Mouse (Mus musculus): ENCODE results near the gene Myh10. TPM values are rescaled to one million over a fixed set of nuclear protein-coding genes. Genes with fewer than 3 reads are reported as not detected.
"Not testable (repeated sequence)": the region's sequence is repeated elsewhere in the genome, so short reads cannot be mapped to it uniquely, and the experiment has no call there.

Gene Myh10
- total RNA-seq, 2 experiments from 2014 or later, result 165 to 169 TPM

DNA sequence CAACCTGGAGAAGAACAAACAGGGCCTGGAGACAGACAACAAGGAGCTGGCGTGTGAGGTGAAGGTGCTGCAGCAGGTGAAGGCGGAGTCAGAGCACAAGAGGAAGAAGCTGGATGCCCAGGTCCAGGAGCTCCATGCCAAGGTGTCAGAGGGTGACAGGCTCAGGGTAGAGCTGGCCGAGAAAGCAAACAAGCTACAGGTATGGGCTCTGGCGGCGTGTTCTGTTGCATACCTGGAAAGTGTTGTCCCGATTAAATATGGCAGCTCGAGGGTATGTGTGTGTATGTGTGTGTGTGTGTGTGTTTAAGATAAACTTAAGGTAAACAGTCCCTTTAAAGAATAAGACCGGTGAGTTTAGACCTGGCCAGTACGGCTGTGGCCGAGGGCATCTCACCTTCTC, 106.9 kb downstream of the Myh10 start:
- no peak for DNase-seq

DNA sequence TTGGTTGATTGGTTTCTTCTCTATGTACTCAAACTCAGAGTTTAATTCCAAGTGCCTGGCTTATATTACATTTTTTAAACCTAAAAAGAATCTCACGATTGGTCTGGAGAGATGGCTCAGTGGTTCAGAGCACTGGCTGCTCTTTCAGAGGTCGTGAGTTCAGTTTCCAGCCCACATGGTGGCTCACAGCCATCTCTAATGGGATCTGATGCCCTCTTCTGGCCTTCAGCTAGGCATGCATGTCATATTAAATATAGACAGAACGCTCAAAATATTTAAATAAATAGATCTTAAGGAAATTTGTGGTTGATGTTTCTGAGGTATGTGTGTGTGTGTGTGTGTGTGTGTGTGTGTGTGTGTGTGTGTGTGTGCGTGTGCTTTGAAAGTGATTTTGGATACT, 113.8 kb downstream of the Myh10 start:
- peak; percentile 27 for DNase-seq

DNA sequence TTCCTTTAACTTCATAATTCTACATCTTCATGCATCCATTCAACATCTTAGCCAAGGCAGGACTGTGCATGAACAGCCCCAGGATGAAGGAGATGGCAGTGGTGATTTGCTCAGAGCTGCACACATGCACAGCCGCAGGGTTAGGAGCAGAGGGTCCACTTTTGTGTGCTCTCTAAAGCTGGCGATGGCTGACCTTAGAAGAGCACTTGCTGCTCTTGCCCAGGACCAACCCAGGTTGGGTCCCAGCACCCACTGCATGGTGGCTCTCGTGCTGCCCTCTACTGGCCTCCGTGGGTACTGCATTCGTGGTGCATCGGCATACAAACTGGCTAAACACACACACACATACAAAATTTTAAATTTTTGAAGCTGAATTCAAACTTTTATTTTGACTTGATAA, 116.4 kb downstream of the Myh10 start:
- peak; percentile 89 for DNase-seq

DNA sequence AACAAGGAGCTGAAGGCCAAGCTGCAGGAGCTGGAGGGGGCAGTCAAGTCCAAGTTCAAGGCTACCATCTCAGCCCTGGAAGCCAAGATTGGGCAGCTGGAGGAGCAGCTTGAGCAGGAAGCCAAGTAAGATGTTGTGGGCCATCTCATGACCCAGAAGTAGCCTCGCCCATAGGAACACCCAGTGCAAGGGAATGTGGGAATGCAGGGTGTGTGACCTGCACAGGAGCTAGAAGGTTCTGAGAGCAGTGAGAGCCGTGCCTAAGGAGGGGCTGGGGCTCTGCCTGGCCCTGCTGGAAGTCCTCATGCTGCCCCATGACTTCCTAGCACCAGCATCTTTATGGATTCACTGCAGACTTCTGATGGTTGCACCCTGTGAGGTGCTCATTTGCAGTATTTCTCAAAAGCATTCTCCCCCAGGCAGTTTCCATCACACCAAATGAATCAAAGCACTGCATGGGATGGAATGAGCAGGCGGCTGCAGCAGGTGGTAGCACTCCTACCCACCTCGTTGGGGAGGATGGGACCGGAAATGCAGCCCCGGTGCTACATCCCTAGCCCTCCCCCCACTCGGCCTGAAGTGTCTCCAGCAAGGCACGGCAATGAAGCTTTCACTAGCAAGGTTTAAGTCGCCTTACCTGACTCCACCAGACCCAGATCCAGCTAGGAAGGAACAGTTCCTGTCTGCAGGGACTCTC, 120.7 kb downstream of the Myh10 start:
- DNase-seq, result no peak

DNA sequence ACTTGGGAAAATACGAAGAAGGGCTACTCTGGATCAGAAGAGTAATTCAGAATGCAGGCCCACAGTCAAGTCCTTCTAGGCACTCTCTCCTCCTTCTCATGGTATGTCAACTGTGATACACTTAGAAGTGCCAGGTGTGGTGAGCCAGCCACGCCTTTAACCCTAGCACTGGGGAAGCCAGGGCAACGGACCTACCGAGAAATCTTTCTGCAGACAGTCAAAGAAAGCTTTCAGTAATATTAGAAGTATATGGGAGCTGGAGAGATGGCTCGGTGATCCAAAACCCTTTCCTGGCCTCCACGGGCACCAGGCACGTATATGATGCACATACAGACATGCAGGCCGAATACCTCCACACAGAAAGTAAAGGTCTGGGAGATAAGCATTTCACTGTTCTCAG, 127.1 kb downstream of the Myh10 start:
- DNase-seq, result no peak

DNA sequence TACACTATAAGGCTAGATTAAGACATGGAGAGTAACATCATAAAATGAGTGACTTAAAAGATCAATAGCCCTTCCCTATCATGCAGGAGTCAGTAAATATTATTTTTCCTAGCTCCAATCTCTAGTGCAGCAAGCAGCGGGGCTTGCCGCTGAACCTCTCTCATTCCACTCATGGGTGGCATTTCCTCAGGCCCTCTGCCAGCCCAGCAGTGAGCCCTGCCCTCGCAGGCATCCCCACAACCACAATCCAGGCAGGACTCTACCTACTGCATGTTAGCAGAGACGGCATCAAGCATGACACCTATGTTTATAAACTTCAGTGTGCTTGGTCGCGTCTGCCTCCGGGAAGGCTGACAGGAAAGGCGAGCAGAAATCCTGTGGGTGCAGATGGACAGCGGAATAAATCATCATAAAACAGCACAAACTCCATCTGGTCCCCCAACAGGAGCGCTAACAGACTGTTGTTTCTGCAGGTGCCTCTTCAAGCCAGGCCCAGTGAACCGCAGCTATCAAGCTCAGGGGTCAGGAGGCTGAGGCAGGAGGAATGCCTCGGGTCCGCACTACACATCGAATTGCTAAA, 128.0 kb downstream of the Myh10 start:
- DNase-seq, result no peak

DNA sequence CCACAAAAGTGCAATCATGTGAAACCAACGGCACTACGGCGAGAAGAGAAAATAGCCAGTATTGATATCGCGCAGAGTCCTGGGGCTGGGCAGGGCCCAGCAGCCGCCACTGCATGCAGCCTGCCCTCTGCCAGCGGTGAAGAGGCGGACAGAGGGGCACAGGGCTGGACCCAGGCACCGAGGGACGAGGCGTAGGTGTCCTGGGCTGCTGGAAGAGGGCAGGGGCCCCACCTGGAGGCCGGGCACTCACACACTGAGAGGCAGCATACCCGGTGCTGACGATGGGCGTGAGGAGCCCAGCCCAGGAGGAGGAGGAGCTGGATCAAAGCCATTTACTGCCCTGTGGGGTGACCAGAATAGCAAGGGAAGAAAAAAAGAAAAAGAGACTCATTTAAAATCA, 131.0 kb downstream of the Myh10 start:
- DNase-seq, result no peak

DNA sequence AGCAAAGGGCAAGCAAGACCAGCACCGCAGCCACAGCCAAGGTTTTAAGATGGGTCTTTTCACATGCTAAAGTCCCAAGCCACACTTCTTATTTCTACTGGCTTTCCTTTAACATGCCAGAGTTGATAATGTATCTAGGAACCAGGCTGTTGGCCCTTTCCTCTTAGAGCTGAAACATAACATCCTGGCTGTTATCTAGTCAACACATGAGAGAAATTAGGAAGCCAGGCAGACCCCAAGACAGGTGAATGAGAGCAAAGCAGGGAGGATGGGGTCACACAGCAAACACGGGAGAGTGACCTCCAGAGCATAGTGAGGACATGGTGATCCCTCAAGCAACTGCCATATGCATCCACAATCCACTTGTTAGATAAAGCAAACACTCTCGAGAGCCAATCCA, 135.4 kb downstream of the Myh10 start:
- DNase-seq, result no peak

DNA sequence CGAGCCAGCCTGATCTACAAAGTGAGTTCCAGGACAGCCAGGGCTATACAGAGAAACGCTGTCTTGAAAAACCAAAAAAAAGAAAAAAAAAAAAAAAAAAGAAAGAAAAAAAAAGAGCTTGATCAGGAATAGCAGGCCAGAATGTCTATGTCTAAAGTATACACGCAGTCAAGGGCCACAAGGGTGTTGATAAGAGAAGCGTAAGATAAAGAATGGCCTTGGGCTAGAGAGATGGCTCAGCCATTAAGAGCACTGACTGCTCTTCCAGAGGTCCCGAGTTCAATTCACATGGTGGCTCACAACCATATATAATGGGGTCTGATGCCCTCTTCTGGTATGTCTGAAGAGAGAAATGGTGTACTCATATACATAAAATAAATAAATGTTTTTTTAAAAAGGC, 140.2 kb downstream of the Myh10 start:
- DNase-seq, result not testable (repeated sequence)

DNA sequence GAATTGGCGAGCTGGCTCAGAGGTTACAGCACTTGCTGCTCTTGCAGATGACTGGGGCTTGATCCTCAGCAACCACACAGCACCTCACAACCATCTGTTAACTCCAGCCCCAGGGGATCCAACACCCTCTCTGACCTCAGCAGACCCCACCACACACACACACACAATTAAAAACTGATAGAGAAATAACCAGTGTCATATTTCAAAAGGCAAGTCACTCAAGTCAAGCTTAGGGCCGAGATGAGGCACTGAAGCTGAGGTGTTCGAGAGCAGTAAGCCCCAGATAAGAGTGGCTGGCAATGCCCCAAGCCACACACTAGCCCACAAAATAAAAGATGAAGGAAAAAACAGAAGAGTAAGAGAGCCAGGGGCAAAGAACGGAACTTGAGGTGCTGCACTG, 141.4 kb downstream of the Myh10 start:
- DNase-seq, result no peak

DNA sequence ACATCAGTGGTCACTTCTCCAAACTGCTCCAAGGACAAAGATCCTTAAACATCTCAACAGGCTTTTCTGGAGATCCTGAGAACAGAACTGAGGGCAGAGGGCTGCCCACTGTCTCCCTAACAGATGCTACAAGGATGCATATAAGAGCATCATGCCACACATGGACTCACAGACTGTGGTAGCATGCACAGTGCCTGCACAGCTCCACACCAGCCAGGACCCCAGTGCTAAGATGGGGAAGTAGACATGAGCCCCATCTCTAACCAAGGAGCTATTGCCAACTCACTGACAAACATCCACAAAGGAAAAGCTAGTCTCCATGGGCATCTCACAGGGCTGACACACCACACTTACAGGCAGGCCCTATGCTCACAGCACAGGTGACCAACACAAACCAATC, 142.2 kb downstream of the Myh10 start:
- DNase-seq, result no peak

DNA sequence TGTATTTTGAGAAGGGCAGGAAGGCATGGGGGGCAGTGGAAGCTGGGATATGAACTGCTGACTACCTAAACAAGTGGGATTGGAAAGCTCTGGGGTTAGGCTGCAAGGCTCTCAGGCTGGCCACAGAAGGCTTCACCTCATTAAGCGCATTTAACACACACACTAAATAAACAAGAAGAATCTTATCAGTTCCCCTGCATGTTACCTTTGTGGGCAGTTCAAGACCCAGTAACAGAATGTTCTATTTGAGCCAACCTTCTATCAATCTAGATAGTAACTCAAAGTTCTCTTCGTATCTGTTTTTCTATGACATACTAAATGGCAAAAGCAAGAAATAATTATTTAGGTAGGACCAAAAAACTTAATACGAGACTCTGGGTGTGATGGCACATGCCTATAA, 143.7 kb downstream of the Myh10 start:
- no peak for DNase-seq

DNA sequence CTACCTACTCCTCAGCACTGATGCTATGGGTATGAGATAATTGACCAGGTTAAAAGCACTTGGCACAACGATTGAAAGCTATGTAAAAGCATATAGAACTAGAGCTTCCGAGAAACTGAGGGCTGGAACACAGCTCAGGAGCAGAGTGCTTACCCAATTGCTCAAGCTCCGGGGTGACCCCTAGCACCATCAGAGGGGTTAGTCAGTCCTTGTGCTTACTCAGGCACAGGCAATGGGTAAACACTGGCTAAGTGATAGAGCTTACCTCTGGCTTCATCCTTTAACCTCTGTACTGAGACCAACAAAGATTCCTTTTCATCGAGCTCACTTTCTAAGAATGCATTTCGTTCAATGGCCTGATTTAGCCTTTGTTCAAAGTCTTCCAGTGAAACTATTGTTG, 148.2 kb downstream of the Myh10 start:
- no peak for DNase-seq

DNA sequence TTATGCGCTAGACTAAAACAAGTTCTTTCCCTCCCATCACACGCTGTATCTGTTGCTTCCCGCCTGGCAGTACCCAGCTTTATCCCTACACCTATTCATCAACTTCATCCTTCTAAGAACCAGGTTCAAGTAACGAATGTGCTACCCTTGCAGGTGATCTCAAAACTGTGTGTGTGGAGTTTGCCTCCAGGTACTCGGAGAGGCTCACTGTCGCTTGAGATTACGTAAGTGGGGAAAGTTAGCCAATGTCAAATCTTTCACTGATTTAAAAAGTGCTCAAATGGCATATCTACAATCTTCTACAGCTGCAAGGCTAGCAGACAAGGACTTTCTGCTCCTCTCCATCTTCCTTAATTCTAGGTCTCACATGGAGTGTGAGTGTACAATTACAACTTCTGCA, 159.5 kb downstream of the Myh10 start:
- no peak for DNase-seq

DNA sequence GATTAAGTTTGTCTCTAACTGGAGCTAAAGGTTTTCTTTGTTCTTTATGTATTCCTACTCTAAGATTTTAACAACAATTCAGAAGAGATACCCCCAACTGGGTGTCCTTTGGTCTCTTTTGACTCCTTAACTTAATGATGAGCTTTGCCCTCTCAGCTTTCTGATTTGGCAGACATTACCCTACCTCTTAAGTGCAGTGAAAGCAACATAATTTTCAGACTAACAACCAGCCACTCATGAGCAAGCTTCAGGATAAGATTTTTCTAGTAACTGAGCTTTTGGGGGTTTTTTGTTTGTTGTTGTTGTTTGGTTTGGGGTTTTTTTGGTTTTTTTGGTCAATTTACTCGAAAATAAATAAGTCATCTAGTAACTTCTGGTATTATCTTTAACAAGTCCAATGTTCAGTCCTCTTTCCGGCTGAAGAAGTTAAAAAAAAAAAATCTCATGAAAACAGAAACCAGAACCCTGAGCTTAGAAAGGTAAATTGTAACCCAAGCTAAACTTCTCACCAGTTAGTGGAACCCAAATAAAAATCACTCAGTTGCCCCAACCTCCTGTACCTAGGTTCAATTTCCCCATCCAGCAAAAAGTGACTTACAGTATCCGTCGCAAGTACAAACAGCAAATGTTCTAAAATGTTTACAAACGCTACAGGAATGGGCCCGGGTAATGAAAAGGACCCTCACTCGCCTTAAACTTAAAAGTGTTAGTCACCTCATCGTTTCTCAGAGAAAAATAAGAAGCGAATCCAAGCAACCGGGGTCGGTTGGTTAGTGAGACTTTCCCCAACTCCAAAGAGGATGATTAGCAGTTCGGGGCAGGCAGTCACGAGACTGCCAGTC, 160.5 kb downstream of the Myh10 start:
- DNase-seq, result no peak

DNA sequence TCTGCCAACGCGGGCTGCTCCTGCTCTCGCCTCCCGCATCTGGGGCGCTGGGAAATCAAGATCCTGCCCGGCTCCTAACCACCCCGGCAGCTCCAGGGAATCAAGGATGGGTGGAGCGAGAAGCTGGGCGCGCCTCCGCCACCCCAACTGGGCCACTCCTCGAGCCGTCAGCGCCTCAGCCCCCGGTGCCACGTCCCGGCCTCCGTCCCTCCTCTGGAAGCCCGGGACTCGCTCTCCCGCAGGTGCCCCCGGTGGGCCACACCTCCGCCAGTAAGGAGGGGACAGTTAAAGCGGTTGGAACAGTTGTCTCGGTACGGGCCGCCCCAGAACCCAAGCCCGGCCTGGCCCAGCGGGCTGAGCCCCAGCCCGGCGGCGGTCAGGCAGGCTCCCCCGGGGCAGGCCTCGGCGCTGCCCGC, 161.1 kb downstream of the Myh10 start:
- peak; percentile 81 for DNase-seq

DNA sequence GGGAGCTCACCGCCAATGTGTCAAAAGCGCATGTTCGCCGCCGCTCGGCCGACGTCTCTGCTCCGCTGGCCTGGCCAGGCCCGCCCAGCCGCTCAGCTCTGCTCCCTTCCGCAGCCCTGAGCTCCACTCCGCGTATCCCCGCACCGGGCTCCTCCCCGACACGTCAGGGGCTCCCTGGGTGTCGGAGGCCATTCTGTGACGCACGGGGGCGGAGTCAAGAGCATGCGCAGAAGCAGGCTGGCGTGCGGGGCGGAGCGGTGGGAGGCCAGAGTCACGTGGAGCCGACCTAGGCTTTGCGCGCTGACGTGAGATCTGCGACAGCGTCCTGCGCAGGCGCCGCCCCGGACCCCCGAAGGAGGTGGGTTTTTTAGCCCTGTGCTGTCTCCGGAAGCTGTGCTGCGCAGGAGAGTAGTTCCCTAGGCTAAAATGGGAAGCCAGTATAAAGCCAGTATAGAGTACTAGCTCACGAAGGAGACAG, 161.6 kb downstream of the Myh10 start:
- peak; percentile 100 for DNase-seq

DNA sequence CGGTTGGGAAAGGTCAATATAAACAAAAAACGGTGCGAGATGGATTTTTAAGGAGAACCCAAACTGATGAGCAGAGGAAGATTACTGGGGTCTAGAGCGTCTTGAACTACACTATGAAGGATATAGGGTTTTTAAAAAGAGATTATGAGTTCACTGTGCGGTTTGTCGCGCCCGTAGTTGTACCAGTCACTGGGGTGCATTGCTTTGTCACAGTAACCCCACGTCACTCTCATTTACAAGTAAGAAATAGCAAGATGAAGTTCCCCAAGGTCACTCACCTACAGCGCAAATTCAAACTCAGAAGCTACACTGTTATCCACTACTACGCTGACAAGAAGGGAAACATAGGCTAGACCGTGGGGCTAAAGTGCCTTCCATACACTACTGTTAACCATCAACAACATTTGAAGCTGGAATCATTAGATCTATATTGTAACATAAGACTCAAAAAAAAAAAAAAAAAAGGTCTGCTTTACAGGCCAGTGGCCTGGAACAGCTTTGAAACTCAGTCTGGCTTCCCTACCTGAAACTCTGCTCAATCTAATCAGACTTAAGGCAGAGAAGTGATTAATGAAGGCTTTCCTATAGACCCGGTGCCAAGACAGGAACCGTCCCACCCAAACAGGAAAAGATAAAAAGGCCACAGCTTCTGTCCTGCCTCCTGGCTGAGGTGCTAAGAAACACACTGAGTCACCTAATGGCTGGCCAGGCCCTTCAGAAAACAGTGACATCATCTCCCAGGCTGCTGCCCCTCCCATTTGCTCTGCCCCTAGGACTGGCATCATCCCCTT, 162.4 kb downstream of the Myh10 start:
- peak; percentile 54 for DNase-seq

DNA sequence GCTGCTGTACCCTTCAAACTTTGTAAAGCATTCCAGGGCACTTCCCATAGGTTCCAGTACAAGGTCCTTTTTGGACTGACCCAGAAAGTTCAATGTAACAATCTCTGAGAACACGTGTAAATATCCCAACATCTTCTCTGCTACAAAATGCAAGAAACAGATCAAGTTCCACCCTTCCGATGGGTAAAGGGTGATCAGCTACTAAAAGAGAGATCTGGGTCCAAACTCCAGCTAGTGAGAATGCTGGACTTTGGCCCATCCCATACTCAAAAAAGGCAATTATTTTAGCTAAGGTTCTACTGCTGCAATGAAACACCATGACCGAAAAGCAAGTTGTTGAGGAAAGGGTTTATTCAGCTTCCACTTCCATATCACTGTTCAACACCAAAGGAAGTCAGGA, 163.3 kb downstream of the Myh10 start:
- no peak for DNase-seq

DNA sequence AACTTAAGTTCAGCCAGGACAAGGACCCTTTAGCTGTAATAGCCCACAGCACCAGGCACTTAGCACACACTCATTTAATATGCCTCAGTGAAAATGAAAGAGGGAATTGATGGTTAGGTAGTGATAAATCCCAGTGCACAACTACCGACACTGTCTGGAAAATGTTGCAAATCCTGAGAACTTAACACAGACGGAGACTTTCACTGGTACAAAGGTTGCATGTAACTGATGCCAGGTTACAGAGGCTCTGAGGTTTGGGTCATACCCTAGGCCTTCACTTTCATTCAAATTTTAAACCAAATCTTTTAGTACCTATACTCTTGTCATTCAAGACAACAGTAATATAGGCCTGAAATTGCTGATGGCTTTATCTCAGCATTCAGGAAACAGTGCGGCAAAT, 166.0 kb downstream of the Myh10 start:
- DNase-seq, result no peak

DNA sequence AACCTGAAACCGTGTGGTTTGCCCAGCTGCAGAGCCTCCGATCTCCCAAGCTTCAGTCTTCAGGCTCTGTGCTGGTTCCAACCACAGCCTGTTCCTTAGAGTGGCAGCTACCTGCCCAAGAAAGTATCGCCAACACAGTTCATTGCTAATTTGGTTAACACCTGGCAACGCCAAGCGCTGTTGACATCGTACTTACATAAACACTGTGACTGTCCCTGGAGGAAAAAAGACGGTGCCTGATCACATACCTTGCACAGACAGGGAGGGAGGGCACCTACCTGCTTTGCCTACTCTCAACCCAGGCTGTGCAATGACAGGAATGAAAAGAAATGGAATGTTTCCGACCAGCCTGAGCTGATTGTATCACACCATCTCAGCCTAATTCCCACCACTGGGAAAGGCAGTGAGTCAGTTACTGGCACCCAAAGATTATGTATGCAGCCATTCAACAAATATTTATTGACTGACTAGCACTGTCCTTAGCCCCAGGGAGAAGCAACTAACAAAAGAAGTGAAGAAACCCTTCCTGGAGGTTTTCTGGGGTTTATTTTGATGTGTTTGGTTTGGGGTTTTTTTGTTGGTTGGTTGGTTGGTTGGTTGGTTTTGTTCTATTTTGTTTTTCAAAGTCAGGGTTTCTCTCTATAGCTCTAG, 168.7 kb downstream of the Myh10 start:
- no peak for DNase-seq

DNA sequence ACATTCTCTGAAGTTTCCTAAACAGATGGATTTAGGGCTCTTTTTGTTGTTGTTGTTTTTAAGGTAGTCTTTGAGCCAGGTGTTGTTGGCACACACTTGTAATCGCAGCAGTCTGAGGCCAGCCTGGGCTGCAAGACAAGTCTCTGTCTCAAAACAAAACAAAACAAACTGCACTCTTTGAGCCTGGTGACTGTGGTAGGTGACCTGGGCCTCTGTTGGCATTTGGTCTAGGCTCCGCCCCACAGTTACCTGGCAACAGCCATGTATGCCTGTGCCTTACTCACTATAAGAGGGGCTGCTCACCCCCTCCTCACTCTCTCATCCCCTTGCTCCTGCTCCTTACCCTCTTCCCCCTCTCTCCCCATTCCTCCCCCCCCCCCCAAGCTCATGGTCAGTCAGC, 170.9 kb downstream of the Myh10 start:
- no peak for DNase-seq

All from heart, postnatal 4 days (tissue).